Mouse (Mus musculus) large intestine, adult 2 months (tissue): ENCODE measurements around the gene Gm44. TPM values are rescaled to one million over a fixed set of nuclear protein-coding genes. Genes with fewer than 3 reads are reported as not detected.
"Not testable (repeated sequence)": the region's sequence is repeated elsewhere in the genome, so short reads cannot be mapped to it uniquely, and the experiment has no call there.

ENCODE experiments used
- DNase-seq: peaks from one replicate; pipeline ENCODE4 v3.0.0-alpha.2; 2012; ENCODE audit warnings: low read depth, low spot score
- WGBS: fragments of 180-500 bp; shearing (Covaris S2); methylation state at CpG from one replicate; pipeline ENCODE4 v1.1.7; 2018; 5-methylcytosine and 5-hydroxymethylcytosine counted together
- polyA plus RNA-seq: library from polyadenylated mRNA; depleted of rRNA; stranded (reverse); fragments of >200 nt; gene quantifications from 2 replicates; pipeline ENCODE4 v1.2.3, GENCODE M21; 2012; rRNA removed

Gm44 gene
- not detected in 2 replicates for polyA plus RNA-seq

DNA sequence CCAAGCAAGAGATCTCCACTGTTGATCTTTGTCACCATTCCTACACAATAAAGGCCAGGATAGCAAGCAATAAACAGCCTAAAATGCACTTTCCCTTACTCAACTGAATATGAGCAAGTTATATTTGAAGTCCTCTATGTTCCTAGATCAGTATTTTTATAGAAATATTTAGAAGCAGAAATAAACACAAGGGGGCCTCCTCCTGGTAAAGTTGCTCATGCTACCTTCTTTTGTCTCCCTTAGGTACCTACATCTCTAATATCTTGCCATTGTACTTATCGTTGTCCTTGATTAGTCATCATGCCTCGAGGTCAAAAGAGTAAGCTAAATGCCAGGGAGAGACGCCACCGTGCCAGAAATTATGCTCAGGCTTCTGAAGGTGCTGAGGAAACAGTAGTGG, at the start of gene Gm44:
TSS of gene Gm44 (plus strand) at position 301 of the 400 bp plus-strand sequence.
- DNase-seq, result no peak
- 79% methylated on average over 4 of the region's 4 CpGs for WGBS

DNA sequence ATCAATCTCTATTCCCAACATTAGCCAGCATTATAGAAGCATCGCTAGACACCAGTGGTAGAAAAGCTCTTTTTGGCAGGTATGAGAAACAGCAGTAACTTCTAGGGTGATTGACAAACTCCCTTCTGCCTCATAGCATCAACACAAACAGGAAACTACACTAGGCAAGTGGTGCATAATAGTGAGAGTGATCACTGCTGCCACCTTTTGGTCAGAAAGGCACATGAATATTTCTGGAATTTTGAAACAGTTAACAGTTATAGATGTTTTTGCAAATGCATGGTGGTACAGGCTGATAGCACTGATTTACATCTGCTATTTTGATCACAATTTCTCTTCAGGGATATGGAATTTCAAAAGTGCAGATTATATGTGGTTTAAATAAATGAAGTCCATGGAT, 36.0 kb downstream of the Gm44 start:
- DNase-seq, result no peak
- WGBS, result 68% methylated on average over 1 of the region's 1 CpGs

DNA sequence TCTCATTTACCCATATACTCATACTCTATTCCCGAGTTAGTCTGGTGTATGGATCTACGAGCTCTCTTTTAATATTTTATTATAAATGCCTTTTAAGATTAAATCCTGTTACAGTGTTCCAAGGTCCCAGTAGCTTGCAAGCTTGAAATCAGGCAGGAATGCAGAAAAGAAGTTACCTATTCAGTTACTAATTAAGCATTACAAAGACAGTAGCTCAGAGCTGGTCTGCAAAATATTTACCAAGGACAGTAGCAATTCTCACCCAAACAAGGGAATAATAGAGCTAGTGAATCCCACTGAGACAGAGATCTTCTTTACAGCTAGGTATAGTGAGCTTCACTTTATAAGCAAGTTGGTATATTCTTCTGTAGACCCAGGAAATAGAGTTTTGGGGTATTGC, 46.3 kb downstream of the Gm44 start:
- DNase-seq, result not testable (repeated sequence)
- 67% methylated on average over 2 of the region's 2 CpGs for WGBS
